Mouse (Mus musculus): ENCODE data around the gene A1cf.

A1cf gene

GRCm38 (mm10) chr19:31954267-31954666, 85.7 kb downstream of the A1cf start:
- no peak for DNase-seq

GRCm38 (mm10) chr19:31954696-31955095, 86.1 kb downstream of the A1cf start:
- no peak for DNase-seq

GRCm38 (mm10) chr19:31956359-31956758, 87.8 kb downstream of the A1cf start:
- DNase-seq: no peak

GRCm38 (mm10) chr19:31960434-31960833, 91.9 kb downstream of the A1cf start:
- DNase-seq: no peak

GRCm38 (mm10) chr19:31963147-31963546, 94.6 kb downstream of the A1cf start:
- DNase-seq: no peak

GRCm38 (mm10) chr19:31967933-31968532, 99.5 kb downstream of the A1cf start:
- no peak for DNase-seq

GRCm38 (mm10) chr19:31971405-31971804, 102.8 kb downstream of the A1cf start:
- no peak for DNase-seq

- DNase-seq: peak; percentile 76
Measured at GRCm38 (mm10) chr19:31971998-31972397, 103.4 kb downstream of the A1cf start.

- DNase-seq: no peak
Measured at GRCm38 (mm10) chr19:31975882-31976281, 107.3 kb downstream of the A1cf start.

GRCm38 (mm10) chr19:31991057-31991456, 122.5 kb downstream of the A1cf start:
- no peak for DNase-seq

- no peak for DNase-seq
Measured at GRCm38 (mm10) chr19:31996916-31997315, 128.4 kb downstream of the A1cf start.
